Mouse (Mus musculus): ENCODE results near the gene Rbm19. TPM values are rescaled to one million over a fixed set of nuclear protein-coding genes. Genes with fewer than 3 reads are reported as not detected.

Gene Rbm19
- polyA plus RNA-seq, 1 experiment from 2014 or later = 12.3 TPM

DNA sequence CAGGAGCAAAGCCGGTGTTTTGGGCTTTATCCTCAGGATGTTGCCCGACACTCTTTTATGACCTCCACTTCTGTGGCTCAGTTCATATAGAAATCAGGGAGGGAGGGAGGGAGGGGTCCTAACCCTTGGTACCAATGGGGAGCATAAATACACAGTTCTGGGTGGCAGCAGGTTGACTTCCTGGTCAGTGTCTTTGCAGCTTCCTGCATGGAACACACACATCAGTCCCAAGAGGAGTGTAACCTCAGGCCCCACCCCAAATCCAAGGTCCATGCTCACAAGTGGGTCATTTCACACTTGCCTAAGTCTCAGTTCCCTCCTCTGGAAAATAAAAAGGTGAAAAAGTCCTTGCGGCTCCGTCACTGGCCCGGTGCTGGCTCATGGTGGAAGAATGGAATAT lies 129.1 kb downstream of the Rbm19 start:
- Histone ChIP-seq H3K4me3 (no peak overlapping the region), H3K9me3 (replicated peaks) (no peaks in the 10 kb centered on the region), H3K36me3 (no peaks in the 10 kb centered on the region), H3K27me3 (peaks cover 67% of the 10 kb centered on the region), H3K4me1 (replicated peaks) (no peaks in the 10 kb centered on the region), H3K9ac (no peak overlapping the region), H3K27ac (no peak overlapping the region), H3K4me2 (no peak overlapping the region)
- ATAC-seq (replicated peaks; ENCODE audit: insufficient number of reproducible peaks, insufficient read depth, low FRiP score, low read depth) = no peak
- WGBS = 57% methylated on average over 5 of the region's 5 CpGs
